Mouse (Mus musculus): ENCODE measurements at regions not wholly inside any gene's neighbourhood (a gene's known extent, or its start where the extent isn't known, plus 50 kb on each side); places are given as distances from the start of the nearest gene placed in this dataset.

DNA sequence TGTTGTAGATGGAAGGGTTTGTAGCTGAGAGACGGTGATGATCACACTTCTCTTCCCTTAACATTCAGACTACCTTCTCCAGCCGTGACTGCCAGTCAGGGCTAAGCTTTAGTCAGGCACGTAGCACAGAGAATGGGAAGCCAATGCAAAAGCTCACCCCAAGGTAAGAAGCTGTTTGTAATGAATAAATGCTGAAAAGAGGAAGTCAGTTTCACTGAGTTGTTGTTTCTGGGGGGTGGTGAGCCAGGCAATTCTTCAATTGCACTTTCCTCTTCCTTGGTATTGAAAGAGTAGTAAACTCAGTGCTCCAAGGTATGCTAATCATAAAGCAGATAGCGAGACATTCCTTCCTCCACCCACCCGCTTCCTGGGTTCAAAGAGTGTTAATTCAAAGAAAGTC is 269.2 kb upstream of the Dab2 start:
- TF ChIP-seq CTCF (IDR thresholded peaks at IDR 0.05; ENCODE audit: extremely low read depth, insufficient read depth, low read length) (no peak), POLR2A (IDR thresholded peaks at IDR 0.05; ENCODE audit: extremely low read depth, insufficient read depth, low read length) (no peak)
